In genomic region chr15:81586466-81586865, GRCm38 (mm10) we compare ENCODE assay signal across 8 mouse cellular contexts. TPM values are rescaled to one million over a fixed set of nuclear protein-coding genes. Genes with fewer than 3 reads are reported as not detected.
DNase-seq lines count a peak whose midpoint lies in the region; ATAC-seq and TF ChIP-seq lines count a peak whose summit lies in the region.

No protein-coding gene starts in this region.

- 1% methylated on average over 28 of the region's 28 CpGs for WGBS in forebrain, embryonic 11.5 days
- WGBS in liver, embryonic 12.5 days (ENCODE audit: insufficient replicate concordance), result under 1% methylated on average over 28 of the region's 28 CpGs
- under 1% methylated on average over 27 of the region's 28 CpGs for WGBS in stomach, embryonic 15.5 days

- no peak for TF ChIP-seq CTCF in gastrocnemius, adult 2 months (IDR thresholded peaks at IDR 0.05)
- no peak for TF ChIP-seq CTCF in CH12.LX (conservative IDR thresholded peaks at IDR 0.05 in 1 of 2, IDR thresholded peaks at IDR 0.05 in 1 of 2; ENCODE audit: low read depth in 2 of 2, low read length in 2 of 2)

- no peak for ATAC-seq in forebrain, embryonic 11.5 days (replicated peaks; ENCODE audit: low FRiP score)
- ATAC-seq in liver, embryonic 12.5 days, result no peak
- no peak for ATAC-seq in stomach, embryonic 15.5 days (ENCODE audit: insufficient read depth, low FRiP score, low read depth)
- no peak for ATAC-seq in activated CD4-positive, CD25-positive, alpha-beta regulatory T cell, adult 4 months

- TF ChIP-seq RAD21 in CH12.LX (IDR thresholded peaks at IDR 0.05; ENCODE audit: low read depth, low read length), result no peak

- H3K9me3 ChIP-seq in CH12.LX (replicated peaks; ENCODE audit: low read length), result no peaks in the 10 kb centered on the region
- H3K9me3 ChIP-seq in forebrain, embryonic 11.5 days (ENCODE audit: control insufficient read depth, low read length), result no peaks in the 10 kb centered on the region
- H3K9me3 ChIP-seq in liver, embryonic 12.5 days (replicated peaks), result no peaks in the 10 kb centered on the region
- no peaks in the 10 kb centered on the region for H3K9me3 ChIP-seq in stomach, embryonic 15.5 days

- in situ Hi-C loops in CH12.LX (cut with MboI; ENCODE audit: low pct_ligation_motif_present, low pct_unique_long_range_greater_than_20kb, low sequenced_read_pairs), result loop anchor here (10.0 kb wide), 1 partner anchor 102 kb away; no protein-coding TSS in a partner anchor

- no peak for DNase-seq in gastrocnemius, adult 2 months
- no peak for DNase-seq in gastrocnemius, postnatal 14 days
- DNase-seq in CH12.LX (ENCODE audit: extremely low read depth), result no peak
- no peak for DNase-seq in forebrain, embryonic 11.5 days (ENCODE audit: low spot score)
- DNase-seq in frontal cortex, postnatal 10 days (ENCODE audit: low spot score in 2 of 2), result no peak

- H3K4me1 ChIP-seq in CH12.LX (ENCODE audit: control insufficient read depth in 1 of 2, insufficient read depth in 2 of 2), result peaks cover 0 to 34% of the 10 kb centered on the region in 2 experiments; a peak in 2 of 4 replicates
- peaks cover 5% of the 10 kb centered on the region; the same call in 1 of the 2 replicates for H3K4me1 ChIP-seq in forebrain, embryonic 11.5 days (replicated peaks; ENCODE audit: control insufficient read depth, insufficient read depth, low read length)
- H3K4me1 ChIP-seq in liver, embryonic 12.5 days, result peaks cover 30% of the 10 kb centered on the region
- H3K4me1 ChIP-seq in stomach, embryonic 15.5 days, result peaks cover 9% of the 10 kb centered on the region

- no peak for TF ChIP-seq EP300 in CH12.LX (IDR thresholded peaks at IDR 0.05; ENCODE audit: low read length)

- peak overlapping the region; percentile 97 for H3K9ac ChIP-seq in CH12.LX (ENCODE audit: insufficient read depth, low read depth)
- peak overlapping the region; percentile 100 for H3K9ac ChIP-seq in forebrain, embryonic 11.5 days (ENCODE audit: low read length)
- H3K9ac ChIP-seq in liver, embryonic 12.5 days, result peak overlapping the region; percentile 100
- H3K9ac ChIP-seq in stomach, embryonic 15.5 days, result peak overlapping the region; percentile 99

- intact Hi-C loops in gastrocnemius, adult 2 months (cut with DNase I), result loop anchor here (5.0 kb wide), 1 partner anchor 189 kb away; no protein-coding TSS in a partner anchor
- intact Hi-C loops in gastrocnemius, postnatal 14 days (cut with DNase I; ENCODE audit: low total_unique reads), result no loop called here

- H3K27me3 ChIP-seq in CH12.LX (replicated peaks), result no peaks in the 10 kb centered on the region
- no peaks in the 10 kb centered on the region for H3K27me3 ChIP-seq in forebrain, embryonic 11.5 days (ENCODE audit: control insufficient read depth, insufficient read depth, low read length)
- no peaks in the 10 kb centered on the region for H3K27me3 ChIP-seq in liver, embryonic 12.5 days (replicated peaks)
- H3K27me3 ChIP-seq in stomach, embryonic 15.5 days (replicated peaks), result no peaks in the 10 kb centered on the region

- dilution Hi-C loops in CH12.LX (cut with MboI; ENCODE audit: extremely low pct_ligation_motif_present, extremely low pct_unique_long_range_greater_than_20kb, low sequenced_read_pairs), result no loop called here

- H3K4me2 ChIP-seq in CH12.LX (ENCODE audit: insufficient read depth, low read depth, poor library complexity, severe bottlenecking), result peak overlapping the region; percentile 99; the same call in 1 of the 2 replicates
- H3K4me2 ChIP-seq in forebrain, embryonic 11.5 days (ENCODE audit: low read depth, low read length, severe bottlenecking), result peak overlapping the region; percentile 49
- H3K4me2 ChIP-seq in liver, embryonic 12.5 days, result peak overlapping the region; percentile 75
- H3K4me2 ChIP-seq in stomach, embryonic 15.5 days, result peak overlapping the region; percentile 72

- H3K27ac ChIP-seq in gastrocnemius, adult 2 months, result peak overlapping the region; percentile 100
- H3K27ac ChIP-seq in CH12.LX (ENCODE audit: insufficient read depth, low read depth), result peak overlapping the region; percentile 94
- H3K27ac ChIP-seq in forebrain, embryonic 11.5 days (ENCODE audit: low read depth, low read length), result peak overlapping the region; percentile 100
- H3K27ac ChIP-seq in liver, embryonic 12.5 days, result peak overlapping the region; percentile 99
- H3K27ac ChIP-seq in stomach, embryonic 15.5 days, result peak overlapping the region; percentile 100

- no peak for TF ChIP-seq POLR2A in CH12.LX (IDR thresholded peaks at IDR 0.05; ENCODE audit: low read depth, low read length)

- peaks cover 38% of the 10 kb centered on the region for H3K79me2 ChIP-seq in CH12.LX (replicated peaks; ENCODE audit: control insufficient read depth, extremely low read depth, insufficient read depth, poor library complexity, severe bottlenecking)

- peak overlapping the region; percentile 90 for H3K4me3 ChIP-seq in gastrocnemius, adult 2 months
- H3K4me3 ChIP-seq in CH12.LX (replicated peaks in 1 of 3; ENCODE audit: low read depth in 2 of 3, low read length in 2 of 3, poor library complexity in 1 of 3), result peak overlapping the region; percentile 75 to 95 (median 86)
- peak overlapping the region; percentile 97 for H3K4me3 ChIP-seq in forebrain, embryonic 11.5 days (ENCODE audit: low read depth, low read length)
- peak overlapping the region; percentile 100 for H3K4me3 ChIP-seq in liver, embryonic 12.5 days
- peak overlapping the region; percentile 74 for H3K4me3 ChIP-seq in stomach, embryonic 15.5 days (replicated peaks)

- H3K36me3 ChIP-seq in CH12.LX (replicated peaks in 1 of 2; ENCODE audit: control insufficient read depth in 1 of 2, insufficient read depth in 1 of 2, low read length in 1 of 2), result peaks cover 3 to 11% of the 10 kb centered on the region in 2 experiments
- no peaks in the 10 kb centered on the region for H3K36me3 ChIP-seq in forebrain, embryonic 11.5 days (ENCODE audit: control insufficient read depth, insufficient read depth, low read length)
- H3K36me3 ChIP-seq in liver, embryonic 12.5 days, result peaks cover 22% of the 10 kb centered on the region
- no peaks in the 10 kb centered on the region for H3K36me3 ChIP-seq in stomach, embryonic 15.5 days

TF ChIP-seq in CH12.LX, 34 proteins besides CTCF, POLR2A, EP300 and RAD21:
- 0 out of 2 replicates have a peak, but pooled peaks have one; percentile 6 for TF ChIP-seq UBTF (IDR thresholded peaks at IDR 0.05; ENCODE audit: low read depth, low read length)
- TF ChIP-seq MYC (IDR thresholded peaks at IDR 0.05; ENCODE audit: low read depth, low read length), result no peak

RNA-seq across cellular contexts. Expression of gene Ep300, which starts 1.3 kb away (rescaled TPM):
- total RNA-seq in gastrocnemius, adult 2 months (2021), result 10 to 100 TPM; 37.8 to 39.5 TPM
- 10 to 100 TPM; 28.7 to 30.8 TPM for total RNA-seq in gastrocnemius, postnatal 14 days (2021)
- total RNA-seq in CH12.LX (2012; rRNA removed) (16.4 and 17.4 TPM in 2 replicates), CH12.LX (2014; rRNA removed) (4.7 and 5.9 TPM in 2 replicates)
- 23.1 and 33.2 TPM in 2 replicates for polyA plus RNA-seq in CH12.LX (2012; ENCODE audit: insufficient read length, low read depth)
- polyA plus RNA-seq in forebrain, embryonic 11.5 days (2014; fragmentation: Nextera tagmentation; extraction: Ambion mirVana), result 31.1 and 33.8 TPM in 2 replicates
- polyA plus RNA-seq in liver, embryonic 12.5 days (2016; fragmentation: Nextera tagmentation; extraction: Ambion mirVana), result 11.8 and 13.4 TPM in 2 replicates
- polyA plus RNA-seq in stomach, embryonic 15.5 days (2015; fragmentation: Nextera tagmentation; extraction: Ambion mirVana), result 13.1 and 20.6 TPM in 2 replicates
- polyA plus RNA-seq in activated CD4-positive, CD25-positive, alpha-beta regulatory T cell, adult 4 months (2017; shearing (Covaris generic)), result 10 to 100 TPM; 15.5 to 21.7 TPM

Comparison
In these comparisons a context has a peak if more than half of its experiments do, and no peak if none do; other contexts are left out.
1. H3K4me2 ChIP-seq: peak in every context shown above with its lines; median percentile 99 in CH12.LX; 75 in liver, embryonic 12.5 days; 72 in stomach, embryonic 15.5 days; 49 in forebrain, embryonic 11.5 days.